Mouse (Mus musculus): ENCODE measurements around the gene Gm49403.
"Not testable (repeated sequence)": the region's sequence is repeated elsewhere in the genome, so short reads cannot be mapped to it uniquely, and the experiment has no call there.

Gene Gm49403

GRCm38 (mm10) chr19:8872266-8872840 is 11.4 kb upstream of the Gm49403 start:
- DNase-seq = no peak

- no peak for DNase-seq
These were observed 8.7 kb upstream of the Gm49403 start for GRCm38 (mm10) chr19:8875031-8875430.

GRCm38 (mm10) chr19:8880311-8881033 is 3.3 kb upstream of the Gm49403 start, which contains the start of gene Uqcc3:
TSS of gene Uqcc3 (minus strand) at chr19:8880923.
- peak; percentile 93 for DNase-seq

GRCm38 (mm10) chr19:8881034-8881392 is 2.7 kb upstream of the Gm49403 start:
- DNase-seq = no peak

- no peak for DNase-seq
These were observed 3.3 kb downstream of the Gm49403 start for GRCm38 (mm10) chr19:8886916-8887584.

GRCm38 (mm10) chr19:8887585-8888463 is 4.1 kb downstream of the Gm49403 start:
- no peak for DNase-seq

- peak; percentile 96 for DNase-seq
These were observed 5.0 kb downstream of the Gm49403 start, which contains the start of the genes 1810009A15Rik and Gm49416 for GRCm38 (mm10) chr19:8888511-8889385. TSS of gene 1810009A15Rik (plus strand) at chr19:8888853. TSS of gene Gm49416 (plus strand) at chr19:8888926.

GRCm38 (mm10) chr19:8892829-8893766 is 9.4 kb downstream of the Gm49403 start, which contains the start of gene Ints5:
TSS of gene Ints5 (plus strand) at chr19:8893005.
- DNase-seq = peak; percentile 88

- no peak for DNase-seq
These were observed 11.7 kb downstream of the Gm49403 start for GRCm38 (mm10) chr19:8895397-8895960.

GRCm38 (mm10) chr19:8896231-8896630 is 12.5 kb downstream of the Gm49403 start:
- DNase-seq = not testable (repeated sequence)

GRCm38 (mm10) chr19:8897211-8897864 is 13.6 kb downstream of the Gm49403 start:
- peak; percentile 42 for DNase-seq

- peak; percentile 95 for DNase-seq
These were observed 14.2 kb downstream of the Gm49403 start, which contains the start of gene Ganab for GRCm38 (mm10) chr19:8897865-8898495. TSS of gene Ganab (plus strand) at chr19:8898071.

GRCm38 (mm10) chr19:8898576-8898975 is 14.8 kb downstream of the Gm49403 start:
- peak; percentile 35 for DNase-seq

GRCm38 (mm10) chr19:8899079-8899478 is 15.3 kb downstream of the Gm49403 start:
- DNase-seq = no peak

GRCm38 (mm10) chr19:8903412-8903811 is 19.7 kb downstream of the Gm49403 start:
- DNase-seq = no peak

GRCm38 (mm10) chr19:8908531-8908930 is 24.8 kb downstream of the Gm49403 start:
- no peak for DNase-seq

- no peak for DNase-seq
These were observed 28.1 kb downstream of the Gm49403 start for GRCm38 (mm10) chr19:8911810-8912209.

- no peak for DNase-seq
These were observed 30.5 kb downstream of the Gm49403 start for GRCm38 (mm10) chr19:8914212-8914611.

- no peak for DNase-seq
These were observed 35.3 kb downstream of the Gm49403 start for GRCm38 (mm10) chr19:8919000-8919399.

Data from thymus, postnatal 4 days (tissue).